Mouse (Mus musculus) forebrain, embryonic 15.5 days (tissue): Measurements from ENCODE around the gene Olfr457. TPM values are rescaled to one million over a fixed set of nuclear protein-coding genes. Genes with fewer than 3 reads are reported as not detected.
"Not testable (repeated sequence)": the region's sequence is repeated elsewhere in the genome, so short reads cannot be mapped to it uniquely, and the experiment has no call there.

ENCODE experiments used
- ATAC-seq: fragments of 200-750 bp; cut with Nextera tagmentation; replicated peaks from 2 replicates; pipeline ENCODE4 v1.8.0; 2017; ENCODE audit warnings: mild to moderate bottlenecking, moderate TSS enrichment, moderate library complexity
- H3K27ac ChIP-seq: fragments of 300-500 bp; sonication (generic); replicated peaks from 2 replicates; pipeline ENCODE4 v1.5.1; 2015; ENCODE audit warnings: mild to moderate bottlenecking, inconsistent platforms
- H3K27me3 ChIP-seq: fragments of 300-500 bp; sonication (generic); 2 replicates; pipeline ENCODE4 v1.6.1; 2015; ENCODE audit warnings: inconsistent platforms
- H3K36me3 ChIP-seq: fragments of 300-500 bp; sonication (generic); 2 replicates; pipeline ENCODE4 v1.6.1; 2015; ENCODE audit warnings: mild to moderate bottlenecking, inconsistent platforms
- H3K4me1 ChIP-seq: fragments of 300-500 bp; sonication (generic); 2 replicates; pipeline ENCODE4 v1.6.1; 2015; ENCODE audit warnings: inconsistent platforms
- H3K4me2 ChIP-seq: fragments of 300-500 bp; sonication (generic); replicated peaks from 2 replicates; pipeline ENCODE4 v1.6.1; 2015; ENCODE audit warnings: mild to moderate bottlenecking, inconsistent platforms
- H3K4me3 ChIP-seq: fragments of 300-500 bp; sonication (generic); 2 replicates; pipeline ENCODE4 v1.5.1; 2015; ENCODE audit warnings: mild to moderate bottlenecking, inconsistent platforms
- H3K9ac ChIP-seq: fragments of 300-500 bp; sonication (generic); replicated peaks from 2 replicates; pipeline ENCODE4 v1.6.1; 2015; ENCODE audit warnings: mild to moderate bottlenecking, inconsistent platforms
- H3K9me3 ChIP-seq: fragments of 300-500 bp; sonication (generic); 2 replicates; pipeline ENCODE4 v1.6.1; 2016; ENCODE audit warnings: inconsistent platforms
- WGBS: fragments of 180-500 bp; shearing (Covaris S2); methylation state at CpG from one replicate; pipeline ENCODE4 v1.1.7; 2015; ENCODE audit warnings: mixed read lengths; 5-methylcytosine and 5-hydroxymethylcytosine counted together
- polyA plus RNA-seq: library from polyadenylated mRNA; unstranded; fragments of >200 nt; fragmentation: Nextera tagmentation; extraction: Ambion mirVana; gene quantifications from 2 replicates; pipeline ENCODE4 v1.2.1, GENCODE M21; 2015

Gene Olfr457
- polyA plus RNA-seq = not detected in 2 replicates

DNA sequence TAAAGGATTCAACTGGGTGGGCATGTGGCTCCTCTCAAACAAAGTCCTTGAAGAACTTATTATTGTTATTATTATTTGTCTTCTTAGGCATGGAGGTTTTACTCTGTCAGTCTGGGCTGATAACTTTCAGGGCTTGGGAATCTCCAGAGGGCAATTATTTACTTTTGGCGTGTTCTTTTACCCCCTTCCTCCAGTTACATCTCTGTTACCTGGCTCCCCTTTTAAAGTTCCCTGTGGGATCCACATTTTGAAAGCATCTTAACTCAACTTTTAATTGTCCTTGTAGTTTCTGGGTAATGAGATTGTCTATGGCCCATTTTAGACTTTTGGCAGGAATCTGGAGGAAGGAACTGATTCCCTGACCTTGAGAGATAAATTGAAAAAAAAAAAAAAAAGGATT, at the start of gene Olfr457:
Gene Olfr457, minus strand, starts transcription at position 101 of the 400 bp plus-strand sequence.
- Histone ChIP-seq H3K4me1 (no peaks in the 10 kb centered on the region), H3K27me3 (no peaks in the 10 kb centered on the region), H3K4me2 (no peak within 1 kb of the TSS), H3K9me3 (no peaks in the 10 kb centered on the region), H3K4me3 (no peak within 1 kb of the TSS), H3K27ac (no peak within 1 kb of the TSS), H3K9ac (no peak within 1 kb of the TSS), H3K36me3 (no peaks in the 10 kb centered on the region)
- ATAC-seq = no peak
- WGBS = 76% methylated on average over 1 of the region's 1 CpGs

- no peak for ATAC-seq
- WGBS = 90% methylated on average over 1 of the region's 1 CpGs
- no peaks in the 10 kb centered on the region for H3K27me3 ChIP-seq
- no peaks in the 10 kb centered on the region for H3K4me1 ChIP-seq
- no peaks in the 10 kb centered on the region for H3K9me3 ChIP-seq
- H3K27ac ChIP-seq = no peak overlapping the region
- H3K4me2 ChIP-seq = no peak overlapping the region
- no peaks in the 10 kb centered on the region for H3K36me3 ChIP-seq
- H3K9ac ChIP-seq = no peak overlapping the region
- H3K4me3 ChIP-seq = no peak overlapping the region
Measured at GRCm38 (mm10) chr6:42513461-42513860, 37.3 kb upstream of the Olfr457 start.

DNA sequence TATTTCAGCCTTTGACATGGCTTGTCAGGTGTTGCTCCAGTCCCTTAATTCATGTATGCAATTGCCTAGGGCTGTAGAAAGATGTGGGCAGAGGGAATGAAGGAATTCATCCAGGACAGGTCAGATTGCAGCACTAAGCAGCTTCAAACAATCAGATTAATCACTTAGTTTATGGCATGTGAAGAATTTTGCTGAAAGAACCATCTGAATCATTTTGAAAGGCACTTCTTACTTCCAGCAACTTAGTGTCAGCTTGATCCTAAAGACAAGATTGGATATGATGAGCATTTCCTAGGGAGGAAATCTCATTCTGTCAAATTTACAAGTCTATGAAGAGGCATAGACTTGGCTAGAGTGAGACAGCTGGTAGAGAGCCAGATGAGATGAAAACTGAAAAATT, 33.2 kb upstream of the Olfr457 start:
- Histone ChIP-seq H3K4me1 (no peaks in the 10 kb centered on the region), H3K27me3 (no peaks in the 10 kb centered on the region), H3K4me3 (no peak overlapping the region), H3K9me3 (no peaks in the 10 kb centered on the region), H3K27ac (no peak overlapping the region), H3K4me2 (no peak overlapping the region), H3K36me3 (no peaks in the 10 kb centered on the region), H3K9ac (no peak overlapping the region)
- no peak for ATAC-seq

GRCm38 (mm10) chr6:42503478-42503877, 27.3 kb upstream of the Olfr457 start:
- Histone ChIP-seq H3K9ac (no peak overlapping the region), H3K27me3 (no peaks in the 10 kb centered on the region), H3K4me2 (no peak overlapping the region), H3K27ac (no peak overlapping the region), H3K36me3 (no peaks in the 10 kb centered on the region), H3K4me3 (no peak overlapping the region), H3K4me1 (no peaks in the 10 kb centered on the region), H3K9me3 (no peaks in the 10 kb centered on the region)
- WGBS = 88% methylated on average over 2 of the region's 2 CpGs
- ATAC-seq = no peak

DNA sequence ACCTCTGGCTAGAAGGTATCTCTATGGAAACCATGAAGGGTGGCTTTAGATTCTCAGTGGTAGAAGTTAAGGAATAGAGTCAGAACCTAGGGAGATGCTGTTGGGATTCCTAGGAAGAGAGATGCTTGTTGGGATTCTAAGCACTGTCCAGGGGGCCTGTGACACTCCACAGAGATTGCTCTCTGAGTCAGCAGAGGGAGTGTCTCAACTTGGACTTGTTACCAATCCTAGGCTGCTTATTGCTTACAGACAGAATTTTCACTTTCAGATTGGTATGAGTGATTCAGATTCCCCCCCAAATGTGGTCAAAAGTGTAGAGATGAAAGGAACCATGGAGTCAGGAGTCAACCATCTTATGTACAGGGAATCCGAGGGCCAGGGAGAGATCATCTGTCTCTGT, 13.6 kb upstream of the Olfr457 start:
- WGBS = 77% methylated on average over 1 of the region's 1 CpGs
- no peak overlapping the region for H3K4me3 ChIP-seq
- no peaks in the 10 kb centered on the region for H3K4me1 ChIP-seq
- no peak overlapping the region for H3K4me2 ChIP-seq
- no peaks in the 10 kb centered on the region for H3K9me3 ChIP-seq
- H3K9ac ChIP-seq = no peak overlapping the region
- no peak overlapping the region for H3K27ac ChIP-seq
- no peak for ATAC-seq
- H3K36me3 ChIP-seq = no peaks in the 10 kb centered on the region
- no peaks in the 10 kb centered on the region for H3K27me3 ChIP-seq

DNA sequence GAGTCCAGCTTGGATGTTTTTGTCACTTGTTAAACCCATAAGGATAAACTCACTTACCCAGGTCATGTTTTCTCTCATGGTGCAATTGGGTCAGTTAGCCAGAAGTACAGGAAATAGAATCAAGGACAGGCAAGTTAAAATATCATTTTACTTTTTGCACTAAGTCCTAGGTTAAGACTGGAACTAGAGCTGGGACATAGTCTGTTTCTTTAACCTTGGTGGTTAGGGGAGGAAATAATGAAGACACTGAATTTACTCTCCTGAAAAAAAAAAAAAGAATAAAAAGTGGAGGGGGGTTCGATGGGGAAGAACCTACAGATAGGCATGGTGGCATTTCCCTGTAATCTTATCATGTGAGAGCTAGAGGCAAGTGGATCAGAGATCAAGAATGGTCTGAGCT, 11.0 kb upstream of the Olfr457 start, which contains the start of gene Olfr456:
Gene Olfr456, minus strand, starts transcription at position 101 of the 400 bp plus-strand sequence.
- no peak for ATAC-seq
- H3K27ac ChIP-seq = no peak within 1 kb of the TSS
- H3K9me3 ChIP-seq = no peaks in the 10 kb centered on the region
- H3K27me3 ChIP-seq = no peaks in the 10 kb centered on the region
- WGBS = 89% methylated on average over 1 of the region's 1 CpGs
- H3K9ac ChIP-seq = no peak within 1 kb of the TSS
- H3K4me1 ChIP-seq = no peaks in the 10 kb centered on the region
- no peaks in the 10 kb centered on the region for H3K36me3 ChIP-seq
- H3K4me2 ChIP-seq = no peak within 1 kb of the TSS
- H3K4me3 ChIP-seq = no peak within 1 kb of the TSS

- no peak for ATAC-seq
- no peaks in the 10 kb centered on the region for H3K9me3 ChIP-seq
- no peak overlapping the region for H3K4me2 ChIP-seq
- H3K27ac ChIP-seq = no peak overlapping the region
- no peak overlapping the region for H3K9ac ChIP-seq
- H3K36me3 ChIP-seq = no peaks in the 10 kb centered on the region
- no peaks in the 10 kb centered on the region for H3K27me3 ChIP-seq
- no peaks in the 10 kb centered on the region for H3K4me1 ChIP-seq
- no peak overlapping the region for H3K4me3 ChIP-seq
Measured at GRCm38 (mm10) chr6:42484633-42485032, 8.5 kb upstream of the Olfr457 start.

- H3K9me3 ChIP-seq = not testable (repeated sequence)
Measured at GRCm38 (mm10) chr6:42471298-42471697, 4.8 kb downstream of the Olfr457 start.

GRCm38 (mm10) chr6:42470542-42470941, 5.6 kb downstream of the Olfr457 start:
- WGBS = 93% methylated on average over 4 of the region's 4 CpGs
- Histone ChIP-seq H3K4me2 (no peak overlapping the region), H3K9ac (no peak overlapping the region), H3K4me3 (no peak overlapping the region), H3K4me1 (no peaks in the 10 kb centered on the region), H3K27me3 (no peaks in the 10 kb centered on the region), H3K36me3 (no peaks in the 10 kb centered on the region), H3K27ac (no peak overlapping the region), H3K9me3 (no peaks in the 10 kb centered on the region)
- no peak for ATAC-seq

More at GRCm38 (mm10) chr6:42471298-42471697, 4.8 kb downstream of the Olfr457 start:
- not testable (repeated sequence) for H3K4me3 ChIP-seq, H3K4me2 ChIP-seq, H3K36me3 ChIP-seq, H3K27me3 ChIP-seq, H3K27ac ChIP-seq, H3K4me1 ChIP-seq, H3K9ac ChIP-seq, ATAC-seq
- 97% methylated on average over 4 of the region's 4 CpGs for WGBS

- no peaks in the 10 kb centered on the region for H3K27me3 ChIP-seq
- H3K4me1 ChIP-seq = no peaks in the 10 kb centered on the region
- no peak within 1 kb of the TSS for H3K4me2 ChIP-seq
- no peak within 1 kb of the TSS for H3K9ac ChIP-seq
- H3K36me3 ChIP-seq = no peaks in the 10 kb centered on the region
- no peak within 1 kb of the TSS for H3K27ac ChIP-seq
- WGBS = 82% methylated on average over 1 of the region's 1 CpGs
- no peaks in the 10 kb centered on the region for H3K9me3 ChIP-seq
- no peak for ATAC-seq
- no peak within 1 kb of the TSS for H3K4me3 ChIP-seq
Measured at GRCm38 (mm10) chr6:42465096-42465495, 11.0 kb downstream of the Olfr457 start, which contains the start of gene Olfr458. Gene Olfr458, minus strand, starts transcription at chr6:42465196.

GRCm38 (mm10) chr6:42447381-42447780, 28.8 kb downstream of the Olfr457 start:
- Histone ChIP-seq H3K4me1 (no peaks in the 10 kb centered on the region), H3K9me3 (no peaks in the 10 kb centered on the region), H3K4me2 (no peak overlapping the region), H3K4me3 (no peak overlapping the region), H3K27me3 (no peaks in the 10 kb centered on the region), H3K9ac (no peak overlapping the region), H3K27ac (no peak overlapping the region), H3K36me3 (no peaks in the 10 kb centered on the region)
- 70% methylated on average over 2 of the region's 2 CpGs for WGBS
- ATAC-seq = no peak

- Histone ChIP-seq H3K4me1 (no peaks in the 10 kb centered on the region), H3K9me3 (no peaks in the 10 kb centered on the region), H3K4me3 (no peak overlapping the region), H3K27ac (no peak overlapping the region), H3K36me3 (no peaks in the 10 kb centered on the region), H3K27me3 (no peaks in the 10 kb centered on the region), H3K9ac (no peak overlapping the region), H3K4me2 (no peak overlapping the region)
- no peak for ATAC-seq
- WGBS = 87% methylated on average over 2 of the region's 2 CpGs
Measured at GRCm38 (mm10) chr6:42444491-42444890, 31.6 kb downstream of the Olfr457 start.

DNA sequence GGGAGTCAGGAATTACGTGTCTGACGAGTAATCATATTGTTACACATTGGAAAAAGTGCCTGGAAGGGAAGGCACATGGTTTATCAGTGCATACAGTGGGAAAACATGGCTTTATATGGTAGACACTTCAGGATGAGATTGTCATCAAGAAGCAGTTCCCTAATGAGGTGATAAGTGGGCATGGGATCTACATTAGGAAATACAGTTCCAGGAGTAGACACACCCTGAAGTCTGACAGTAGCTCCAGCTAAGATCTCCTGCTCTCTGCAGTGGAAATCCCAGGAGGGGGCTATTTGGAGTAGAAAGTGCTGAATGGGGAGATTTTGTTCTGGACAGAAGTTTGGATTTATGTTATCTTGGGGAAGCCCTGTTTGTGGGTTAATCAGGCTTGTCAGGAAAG, 34.7 kb downstream of the Olfr457 start:
- ATAC-seq = no peak
- no peaks in the 10 kb centered on the region for H3K9me3 ChIP-seq
- H3K4me3 ChIP-seq = no peak overlapping the region
- H3K4me2 ChIP-seq = no peak overlapping the region
- H3K4me1 ChIP-seq = no peaks in the 10 kb centered on the region
- no peak overlapping the region for H3K27ac ChIP-seq
- 75% methylated on average over 2 of the region's 2 CpGs for WGBS
- H3K9ac ChIP-seq = no peak overlapping the region
- no peaks in the 10 kb centered on the region for H3K27me3 ChIP-seq
- no peaks in the 10 kb centered on the region for H3K36me3 ChIP-seq
